Mouse (Mus musculus) adrenal gland, postnatal 4 days (tissue): Measurements from ENCODE around the gene Tuba1a. TPM values are rescaled to one million over a fixed set of nuclear protein-coding genes. Genes with fewer than 3 reads are reported as not detected.

ENCODE experiments used
- DNase-seq, 2 experiments: peaks; one replicate each; pipeline ENCODE4 v3.0.0; 2021 to 2022; ENCODE audit warnings: low spot score in 2 of 2, mixed read lengths in 2 of 2
- long read RNA-seq, 2 experiments: library from polyadenylated mRNA; stranded (forward); transcript quantifications; one replicate each; pipeline ENCODE4 v2.0.0; 2021
- total RNA-seq, 2 experiments: library from RNA; stranded (reverse); gene quantifications; 2 replicates each; pipeline ENCODE4 v1.2.3; 2021

Gene Tuba1a
- total RNA-seq = 100 to 1,000 TPM; 323 to 446 TPM
- long read RNA-seq, experiment 1, transcript Tuba1a-201 (4 exons, 1,803 nt) = major isoform, 659 of 721 reads
- long read RNA-seq, experiment 1, partial matches to known transcripts = 59 of 721 reads
- long read RNA-seq, experiment 1, other reads (novel, unspliced or antisense) = 3 of 721 reads
- long read RNA-seq, experiment 2, transcript Tuba1a-201 (4 exons, 1,803 nt) = major isoform, 1,352 of 1,549 reads
- long read RNA-seq, experiment 2, partial matches to known transcripts = 188 of 1,549 reads
- long read RNA-seq, experiment 2, other reads (novel, unspliced or antisense) = 9 of 1,549 reads

DNA sequence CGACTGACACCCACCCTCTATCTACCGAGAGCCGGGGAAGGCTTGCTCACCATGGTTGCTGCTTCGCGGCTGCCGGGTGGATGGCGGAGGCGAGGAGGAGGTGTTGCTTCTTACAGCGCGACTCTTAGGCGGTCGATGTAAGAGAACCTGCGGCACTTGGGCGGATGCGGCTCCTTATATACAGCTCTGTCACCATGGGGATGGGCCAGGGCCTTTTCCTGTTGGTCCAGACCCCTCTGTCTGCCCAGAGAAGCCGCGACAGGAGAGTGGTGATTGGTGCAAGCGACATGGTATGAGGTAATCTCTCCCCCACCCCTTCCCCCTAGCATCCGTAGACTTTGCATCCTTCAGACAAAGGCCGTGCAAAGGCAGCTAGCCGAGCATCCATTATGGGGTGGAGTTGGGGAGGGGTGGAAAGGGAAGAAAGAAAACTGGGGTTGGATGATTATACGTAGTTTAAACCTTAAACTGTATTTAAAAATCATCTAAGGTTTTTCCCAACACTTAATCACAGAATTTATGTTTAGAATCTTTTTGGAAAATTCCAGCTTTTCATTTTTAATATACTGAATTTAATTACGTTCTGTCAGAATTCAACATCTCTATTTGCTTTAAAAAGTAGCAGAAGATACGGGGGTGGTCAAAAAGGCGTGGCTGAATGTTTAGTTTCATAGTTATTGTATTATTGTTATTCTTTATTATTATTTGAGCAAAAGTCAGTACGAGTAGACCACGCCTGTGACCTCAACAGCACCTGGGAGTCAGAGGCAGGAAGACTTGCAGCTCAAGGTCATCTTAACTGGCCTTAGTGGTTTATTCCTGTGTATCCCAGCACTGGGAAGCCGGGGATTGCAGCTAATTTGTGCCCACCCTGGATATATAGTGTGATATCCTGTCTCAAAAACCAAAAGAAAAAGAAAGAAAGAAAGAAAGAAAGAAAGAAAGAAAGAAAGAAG lies at the start of gene Tuba1a, which contains the start of gene Gm49450:
Gene Tuba1a (minus strand): TSS at position 303 of the 956 bp plus-strand sequence.
Gene Gm49450 (minus strand): TSS at position 151 of the 956 bp plus-strand sequence.
- peak; percentile 42 to 65 for DNase-seq

GRCm38 (mm10) chr15:99001451-99001931 lies 48.0 kb upstream of the Tuba1a start:
- no peak for DNase-seq

- no peak for DNase-seq
Observed at GRCm38 (mm10) chr15:99000535-99001283, 47.2 kb upstream of the Tuba1a start.

GRCm38 (mm10) chr15:98998775-98999157 lies 45.3 kb upstream of the Tuba1a start:
- no peak for DNase-seq

DNA sequence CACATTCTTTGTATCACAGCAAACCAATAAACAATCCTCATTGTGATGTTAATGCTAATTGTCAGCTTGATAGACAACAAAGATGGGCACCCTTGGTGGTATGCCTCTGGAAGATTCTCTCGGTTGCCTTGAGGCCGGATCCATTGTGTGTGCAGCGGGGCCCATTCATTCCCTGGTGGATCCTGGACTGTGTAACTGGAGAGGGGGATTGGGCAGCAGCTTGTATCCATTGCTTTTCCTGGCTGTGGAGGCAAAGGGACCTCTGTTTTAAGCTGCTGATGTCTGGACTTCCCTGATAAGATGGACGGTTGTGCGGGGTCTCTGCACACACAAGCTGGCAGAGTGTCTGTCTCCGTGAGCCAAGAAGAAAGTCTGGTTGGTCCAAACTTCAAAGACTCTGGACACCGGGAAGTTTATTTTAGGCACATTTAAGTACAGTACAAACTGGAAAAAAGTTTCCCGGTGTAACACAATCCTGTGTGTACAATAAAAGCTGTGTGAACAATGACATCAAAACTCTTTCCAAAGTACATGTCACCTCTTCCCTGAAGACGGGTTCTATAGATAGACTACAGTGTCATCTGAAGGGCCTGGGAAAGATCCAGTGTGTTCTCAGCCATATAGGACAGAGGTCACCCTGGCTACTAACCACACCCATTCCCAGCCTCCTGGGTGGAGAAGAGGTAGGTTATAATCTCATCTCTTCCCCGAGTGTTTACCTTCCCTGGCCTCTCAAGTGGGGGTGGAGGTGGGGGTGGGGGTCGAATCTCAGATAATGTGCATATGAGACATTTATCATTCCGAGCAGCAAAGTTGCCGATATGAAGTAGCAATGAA lies 44.7 kb upstream of the Tuba1a start:
- no peak for DNase-seq

GRCm38 (mm10) chr15:98996840-98997239 lies 43.3 kb upstream of the Tuba1a start:
- DNase-seq = no peak

- no peak for DNase-seq
Observed at GRCm38 (mm10) chr15:98994957-98995520, 41.5 kb upstream of the Tuba1a start.

DNA sequence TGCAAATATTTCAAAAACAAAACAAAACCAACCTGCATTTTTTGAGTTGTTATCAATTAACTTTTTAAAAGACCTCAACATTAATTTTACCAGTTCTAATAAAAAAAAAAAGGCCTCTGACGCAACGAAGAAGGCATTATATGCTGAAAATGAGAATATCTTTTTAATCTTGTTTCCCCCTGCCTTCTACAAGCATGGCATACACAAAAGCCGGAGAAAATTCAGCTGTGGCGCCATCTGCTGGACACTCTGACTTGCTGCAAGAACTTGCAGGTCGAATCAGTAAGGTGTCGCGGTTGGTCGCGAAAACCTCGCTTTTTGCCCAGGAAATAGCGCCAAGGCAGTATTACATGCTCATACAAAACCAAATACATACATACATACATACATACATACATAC lies 40.4 kb upstream of the Tuba1a start:
- peak; percentile 66 to 68 for DNase-seq

DNA sequence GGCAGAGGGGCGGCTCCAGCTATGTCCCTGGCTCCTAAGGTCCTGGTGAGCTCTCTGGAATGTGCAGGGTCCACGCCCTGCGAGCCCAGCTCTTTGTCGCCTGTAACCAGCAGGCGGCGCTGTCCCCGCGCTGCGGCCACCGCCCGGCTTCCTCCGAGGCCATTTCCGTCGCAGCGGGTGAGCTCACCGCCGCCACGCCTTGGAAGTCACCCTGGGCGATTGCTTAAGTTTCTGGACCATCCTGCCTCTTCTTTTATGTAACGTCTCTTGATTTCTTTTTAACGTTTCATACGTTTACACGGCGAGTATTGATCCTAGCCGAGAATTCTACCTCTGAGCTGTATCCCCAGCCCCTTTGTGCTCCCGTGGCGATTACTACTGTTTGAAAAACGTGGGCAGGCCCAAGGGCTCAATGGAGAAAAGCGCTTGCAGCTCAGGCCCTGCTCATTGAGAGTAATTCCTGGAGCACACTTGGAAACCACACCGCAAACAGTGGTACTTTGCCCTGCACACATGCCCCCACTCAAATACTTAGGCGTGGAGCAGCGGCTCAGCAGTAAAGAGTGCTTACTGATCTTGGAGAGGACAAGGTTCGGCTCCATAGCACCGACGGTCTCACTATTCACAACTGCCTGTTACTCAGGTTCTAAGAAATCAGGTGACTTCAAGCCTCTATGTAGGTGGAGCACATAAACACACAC lies 39.7 kb upstream of the Tuba1a start:
- DNase-seq = peak; percentile 89 to 92

GRCm38 (mm10) chr15:98992086-98992912 lies 38.8 kb upstream of the Tuba1a start:
- DNase-seq = no peak

- no peak for DNase-seq
Observed at GRCm38 (mm10) chr15:98991540-98992050, 38.1 kb upstream of the Tuba1a start.

DNA sequence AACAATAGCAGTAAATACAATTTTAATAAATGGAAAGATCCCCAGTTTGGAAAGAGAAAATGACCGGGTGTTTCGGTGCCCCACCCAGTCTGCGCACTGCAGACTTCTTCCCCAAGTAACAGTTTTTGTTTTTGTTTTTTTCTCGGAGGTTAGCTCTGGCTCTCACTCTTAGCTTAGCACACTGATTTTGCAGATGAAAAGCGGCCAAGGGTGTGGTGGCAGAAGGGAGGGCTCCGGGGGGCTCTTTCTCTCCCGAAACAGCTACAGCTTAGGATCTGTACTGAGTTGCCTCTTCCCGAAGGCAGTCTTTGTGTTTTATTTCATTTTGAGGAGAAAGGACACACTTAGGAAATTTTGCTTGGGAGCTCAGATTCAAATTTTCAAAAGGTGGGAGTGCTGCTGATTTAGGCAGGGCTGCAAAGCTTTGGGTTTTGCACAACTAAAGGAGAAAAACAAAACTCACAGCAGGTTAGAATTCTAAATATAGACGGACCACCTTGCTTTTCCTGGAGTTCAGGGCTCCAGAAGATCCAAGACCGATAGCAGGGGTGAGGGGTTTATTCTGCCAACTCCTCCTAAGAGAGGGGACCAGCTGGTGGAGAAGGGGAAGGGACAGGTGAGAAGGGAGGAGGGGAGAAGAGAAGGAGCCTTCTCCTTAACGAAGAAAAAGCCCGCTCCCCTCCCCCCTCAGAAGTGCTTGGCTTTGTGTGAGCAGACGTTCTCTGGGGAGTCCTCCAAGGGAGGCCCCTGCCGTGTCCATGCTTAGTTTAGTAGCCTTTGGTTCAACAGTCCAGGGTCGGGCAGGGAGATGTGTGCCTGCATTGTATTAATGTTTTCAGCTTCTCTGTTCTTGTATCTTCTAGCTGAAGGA lies 37.4 kb upstream of the Tuba1a start:
- DNase-seq = no peak

- no peak for DNase-seq
Observed at GRCm38 (mm10) chr15:98989701-98990430, 36.4 kb upstream of the Tuba1a start.

- DNase-seq = no peak
Observed at GRCm38 (mm10) chr15:98988787-98989186, 35.3 kb upstream of the Tuba1a start.

GRCm38 (mm10) chr15:98987661-98988181 lies 34.2 kb upstream of the Tuba1a start:
- DNase-seq = no peak

- DNase-seq = no peak
Observed at GRCm38 (mm10) chr15:98987077-98987630, 33.7 kb upstream of the Tuba1a start.
